Mouse (Mus musculus) CD8-positive naive resting alpha-beta T cell, adult 2 months (primary cell): ENCODE data around the gene Pcmtd2.
"Not testable (repeated sequence)": the region's sequence is repeated elsewhere in the genome, so short reads cannot be mapped to it uniquely, and the experiment has no call there.

Source experiments
- DNase-seq, 2 experiments: peaks; one replicate each; pipeline ENCODE4 v3.0.0; 2022; ENCODE audit warnings: low read depth in 2 of 2, low spot score in 2 of 2

Gene Pcmtd2

DNA sequence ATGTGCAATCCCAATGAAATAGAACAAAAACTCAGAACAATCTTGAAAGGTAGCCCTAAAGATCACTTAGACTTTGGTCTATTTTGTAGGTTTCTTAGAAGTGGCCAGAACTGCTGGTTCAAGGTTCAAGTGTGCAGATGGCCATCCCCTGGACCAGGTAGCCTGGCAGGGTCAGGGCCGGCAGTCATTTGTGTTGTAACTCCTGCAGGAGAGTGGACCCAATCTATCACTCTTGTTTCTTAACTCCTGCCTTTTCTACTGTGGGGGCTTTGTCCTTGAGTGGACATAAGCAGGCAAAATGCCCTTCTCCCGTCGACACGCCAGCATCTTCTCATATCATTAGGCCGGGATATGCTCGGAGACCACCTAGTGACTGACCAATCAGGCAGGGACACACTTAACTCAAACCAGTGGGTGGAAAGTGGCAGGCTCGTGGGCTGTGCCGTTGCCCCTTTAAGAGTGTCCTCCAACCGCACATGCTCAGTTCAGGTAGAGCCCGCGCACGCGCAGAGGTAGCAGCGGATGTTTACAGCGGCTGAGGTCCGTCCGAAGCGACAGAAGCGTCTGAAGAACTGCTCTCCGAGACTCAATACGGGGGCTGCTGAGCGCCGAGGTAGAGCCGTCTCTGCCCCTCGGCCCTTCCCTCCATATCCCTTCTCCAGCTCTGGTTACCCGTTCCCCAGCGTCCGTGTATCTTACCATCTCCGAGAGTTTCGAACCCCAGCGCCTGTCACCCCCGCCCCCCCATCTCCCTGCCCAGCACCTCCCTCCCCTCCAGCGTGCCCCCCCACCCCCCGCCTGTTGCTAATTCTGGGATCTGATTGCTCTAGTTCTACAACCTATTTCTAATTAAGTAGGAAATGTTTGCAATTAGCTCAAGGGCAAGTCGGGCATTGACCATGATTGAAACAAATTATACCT lies at the start of gene Pcmtd2:
Pcmtd2 (plus strand) TSS at position 483 of the 921 bp plus-strand sequence.
- peak; percentile 89 to 91 for DNase-seq

DNA sequence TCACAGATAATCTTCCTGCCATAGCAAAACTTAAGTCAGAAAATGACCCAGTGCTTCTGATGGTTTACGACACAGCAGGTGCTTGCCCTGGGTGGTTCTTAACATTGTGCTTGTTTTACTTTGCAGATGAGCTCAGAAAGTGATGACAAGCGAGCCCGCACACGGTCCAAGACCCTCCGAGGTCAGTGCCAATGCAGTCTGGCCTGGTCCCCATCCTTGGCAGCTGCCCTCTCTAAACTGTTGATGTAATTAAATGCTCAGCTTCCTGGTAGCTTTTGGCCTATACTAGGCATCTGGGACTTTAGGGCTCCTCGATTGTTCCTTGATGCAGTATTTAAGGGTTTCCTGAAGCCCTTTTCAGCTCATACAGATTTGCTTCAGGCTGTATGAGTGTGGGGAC lies 48.3 kb upstream of the Pcmtd2 start:
- no peak for DNase-seq

DNA sequence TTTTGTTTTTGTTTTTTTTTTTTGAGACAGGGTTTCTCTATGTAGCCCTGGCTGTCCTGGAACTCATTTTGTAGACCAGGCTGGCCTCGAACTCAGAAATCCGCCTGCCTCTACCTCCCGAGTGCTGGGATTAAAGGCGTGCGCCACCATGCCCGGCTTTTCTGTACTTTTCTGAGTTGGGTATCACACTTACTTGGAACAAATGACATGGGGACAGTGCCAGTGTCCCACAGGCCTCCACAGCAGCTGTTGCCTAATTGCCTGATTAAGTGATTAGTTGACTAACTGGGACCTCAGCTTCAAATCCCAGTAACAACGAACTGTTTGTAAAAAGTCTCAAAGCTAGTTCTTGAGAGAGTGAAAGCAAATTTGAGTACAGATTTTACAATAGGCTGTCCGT lies 44.5 kb upstream of the Pcmtd2 start:
- not testable (repeated sequence) for DNase-seq

DNA sequence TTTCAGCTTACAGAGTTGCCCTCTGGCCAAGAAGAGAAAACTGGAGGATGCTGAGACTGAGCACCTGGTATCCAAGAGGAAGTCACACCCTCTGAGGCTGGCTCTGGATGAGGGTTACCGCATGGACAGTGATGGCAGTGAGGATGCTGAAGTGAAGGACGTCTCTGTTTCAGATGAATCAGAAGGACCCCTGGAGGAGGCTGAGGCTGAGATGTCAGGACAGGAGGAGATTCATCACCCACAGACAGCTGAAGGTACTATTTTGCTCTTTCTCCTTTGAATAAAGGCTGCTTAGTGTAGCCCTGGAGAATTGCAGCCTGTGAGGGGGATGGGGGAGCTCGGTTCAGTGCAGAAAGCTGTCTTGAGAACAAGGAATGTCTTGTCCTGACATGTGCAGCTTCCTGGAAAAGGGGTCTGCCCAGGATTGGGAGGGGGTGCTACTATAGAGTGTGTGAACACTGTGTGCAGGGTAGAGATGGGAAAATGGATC lies 42.0 kb upstream of the Pcmtd2 start:
- DNase-seq = no peak

DNA sequence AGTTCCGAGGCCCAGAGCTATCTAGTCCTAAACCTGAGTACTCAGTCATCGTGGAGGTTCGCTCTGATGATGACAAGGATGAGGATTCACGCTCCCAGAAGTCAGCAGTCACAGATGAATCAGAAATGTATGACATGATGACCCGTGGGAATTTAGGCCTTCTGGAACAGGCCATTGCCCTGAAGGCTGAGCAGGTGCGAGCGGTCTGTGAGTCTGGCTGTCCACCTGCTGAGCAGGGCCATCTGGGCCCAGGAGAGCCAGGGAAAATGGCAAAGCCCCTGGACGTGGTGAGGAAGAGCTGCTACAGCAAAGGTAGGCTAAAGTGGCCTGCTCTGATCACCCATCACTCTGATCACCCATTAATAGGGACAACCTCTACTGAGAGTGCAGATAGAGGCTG lies 40.0 kb upstream of the Pcmtd2 start:
- no peak for DNase-seq

DNA sequence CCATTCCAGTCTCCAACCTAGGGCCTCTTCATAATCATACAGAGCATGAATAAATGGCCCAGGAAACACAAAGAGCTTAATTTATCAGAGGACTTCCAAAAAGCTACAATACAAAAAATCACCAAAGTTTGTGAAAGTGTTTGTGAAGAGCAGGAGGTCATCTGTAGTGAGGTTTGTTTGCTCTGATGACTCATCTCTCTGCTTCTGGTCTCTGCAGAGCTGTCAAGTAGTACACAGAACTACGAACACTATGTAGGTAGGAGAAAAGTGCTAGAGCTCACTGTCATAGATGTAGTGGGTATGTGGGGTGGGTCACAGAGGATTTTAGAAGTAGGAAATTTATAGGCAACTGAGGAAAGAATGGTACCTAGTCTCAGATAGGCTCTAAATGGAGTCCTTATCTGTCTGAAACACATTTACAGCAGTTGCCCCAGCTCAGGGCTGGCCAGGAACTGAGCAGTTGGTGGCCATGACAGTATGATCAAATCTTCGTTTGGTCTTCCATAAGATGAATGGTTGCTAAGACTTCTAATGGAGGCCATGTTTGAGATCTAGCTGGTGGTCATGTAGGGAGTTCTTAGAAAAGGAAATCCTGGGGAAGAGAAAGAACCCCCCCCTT lies 8.5 kb upstream of the Pcmtd2 start:
- DNase-seq = no peak

DNA sequence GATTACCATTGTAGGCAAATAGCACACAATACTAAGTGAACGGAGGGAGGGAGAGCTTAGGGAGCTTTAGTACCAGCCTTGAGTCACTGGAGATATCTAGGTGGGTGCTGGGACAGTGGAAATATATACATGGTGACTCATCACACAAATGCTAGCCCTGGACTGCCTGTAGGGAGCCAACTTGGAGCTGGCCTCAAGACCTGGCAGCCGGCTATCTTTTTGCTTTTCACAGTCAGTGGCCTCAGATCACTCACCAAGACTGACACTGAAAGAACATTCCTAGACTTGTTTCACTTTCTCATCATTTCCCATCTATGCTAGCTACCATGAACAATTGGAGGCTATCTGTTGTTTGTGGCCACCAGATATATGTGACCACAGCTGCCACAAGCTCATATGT lies 4.9 kb upstream of the Pcmtd2 start:
- no peak for DNase-seq

DNA sequence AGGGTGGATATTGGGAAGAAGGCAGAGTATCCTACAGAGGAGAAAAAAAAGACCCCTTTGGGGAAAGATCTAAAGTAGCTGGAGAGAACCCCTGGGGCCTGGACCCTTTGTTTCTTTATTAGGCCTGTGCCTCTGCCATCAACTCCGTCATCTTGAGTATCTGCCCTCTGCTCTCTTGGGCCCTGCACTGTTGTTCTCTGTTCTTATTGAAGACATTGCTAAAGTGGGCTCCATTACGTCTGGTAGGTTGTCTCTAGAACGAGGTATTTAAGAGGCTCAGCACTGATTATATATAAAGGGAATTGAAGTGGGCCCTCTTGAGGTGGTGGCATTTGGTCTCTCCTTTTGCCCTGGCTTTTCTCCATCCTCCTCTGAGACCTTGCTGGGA lies 633 bp downstream of the Pcmtd2 start:
- peak in 1 of 2 experiments; percentile 18 for DNase-seq

DNA sequence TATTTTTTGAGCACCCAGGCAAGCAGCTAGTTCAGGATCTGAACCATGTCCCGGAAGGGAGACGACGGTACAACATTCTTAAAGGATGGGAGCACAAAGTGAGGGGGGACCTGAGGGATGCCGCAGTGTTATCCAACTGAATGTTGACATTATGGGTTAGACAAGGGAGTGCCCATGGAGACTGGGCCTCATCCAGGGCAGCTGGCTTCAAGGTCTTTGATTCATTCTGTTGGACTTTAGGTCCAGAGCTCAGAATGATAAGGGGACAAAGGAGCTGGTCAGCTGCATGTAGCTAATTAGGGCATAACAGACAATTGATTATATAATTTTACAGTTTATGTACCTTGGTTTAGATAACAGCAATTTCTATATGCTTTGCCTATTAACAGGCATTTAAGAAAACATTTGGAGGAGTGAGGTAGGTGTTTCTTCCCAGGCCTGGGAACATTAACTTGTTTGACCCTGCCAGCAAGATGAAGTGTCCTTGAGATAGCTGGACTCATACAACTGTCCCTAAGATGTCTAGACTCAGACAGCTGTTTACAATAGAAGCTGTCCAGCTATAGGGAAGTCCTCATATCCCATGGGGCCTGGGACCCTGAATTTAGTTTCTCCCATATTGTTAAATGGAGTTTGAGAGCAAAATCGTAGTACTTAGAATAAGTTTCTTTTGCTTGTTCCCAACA lies 8.2 kb downstream of the Pcmtd2 start:
- no peak for DNase-seq

DNA sequence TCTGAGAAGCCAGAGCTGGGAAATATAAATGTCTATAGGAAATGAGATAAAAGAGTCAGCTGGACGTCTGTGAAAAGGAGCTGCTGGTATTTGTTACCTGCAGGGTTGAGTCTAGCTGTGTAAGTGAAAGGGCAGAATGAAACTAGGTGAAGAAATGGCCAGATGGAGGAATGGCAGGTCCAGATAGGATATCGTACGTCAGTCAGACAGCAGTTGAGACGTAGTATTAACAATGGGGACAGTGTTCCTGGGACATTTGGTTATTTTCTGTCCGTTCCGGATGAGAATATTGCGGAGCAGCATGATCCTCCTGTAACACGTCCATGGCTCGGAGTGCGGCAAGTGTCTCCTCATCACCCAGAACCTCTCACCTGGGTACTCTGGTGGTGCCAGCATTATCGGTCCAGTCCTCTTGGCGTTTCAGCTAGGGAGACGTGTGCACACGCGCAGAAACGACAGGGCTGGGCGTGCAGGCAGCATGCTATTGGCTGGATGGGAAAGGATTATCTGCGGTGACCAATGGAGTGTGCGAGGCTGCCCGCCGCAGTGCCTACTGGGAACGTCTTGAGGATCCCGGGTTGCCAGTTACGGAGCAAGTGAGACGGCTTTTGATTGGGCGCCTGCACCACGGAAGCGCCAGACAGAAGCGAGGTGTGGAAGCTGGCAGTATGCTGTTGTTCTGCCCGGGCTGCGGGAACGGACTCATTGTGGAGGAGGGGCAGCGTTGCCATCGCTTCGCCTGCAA lies 26.3 kb downstream of the Pcmtd2 start, which contains the start of gene Polr3k:
Polr3k (plus strand) TSS at position 547 of the 745 bp plus-strand sequence.
- peak; percentile 90 to 92 for DNase-seq

DNA sequence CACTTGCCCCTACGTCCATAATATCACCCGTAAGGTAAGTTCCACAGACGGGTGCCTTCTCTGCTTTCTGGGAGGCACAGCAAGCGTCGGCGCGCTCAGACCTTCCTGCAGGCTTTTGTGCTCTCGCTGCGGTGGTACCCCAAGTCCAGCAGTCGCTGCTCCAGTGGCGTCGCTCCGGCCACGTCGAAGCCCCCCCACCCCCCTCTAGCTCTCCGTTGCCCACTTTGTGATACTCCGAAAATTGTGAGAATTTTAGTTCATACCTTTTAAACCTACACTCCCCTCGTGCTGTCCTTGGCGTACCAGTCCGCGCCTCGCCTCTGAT lies 26.8 kb downstream of the Pcmtd2 start:
- no peak for DNase-seq

DNA sequence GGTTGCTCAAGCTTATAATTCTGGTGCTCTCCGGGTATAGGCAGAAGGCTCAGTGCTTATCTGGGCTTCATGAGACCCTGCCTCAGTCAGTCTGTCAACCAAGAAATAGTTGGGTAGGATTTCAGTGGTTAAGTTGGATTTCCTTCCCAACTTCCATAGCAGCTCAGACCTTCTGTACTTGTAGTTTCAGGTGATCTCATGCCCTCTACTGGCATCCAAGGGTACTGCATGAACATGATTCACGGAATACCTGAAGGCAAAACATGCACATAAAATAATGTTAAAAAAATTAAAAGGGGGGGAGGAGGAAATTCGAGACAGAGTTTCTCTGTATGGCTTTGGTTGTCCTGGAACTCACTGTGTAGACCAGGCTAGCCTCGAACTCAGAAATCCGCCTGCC lies 29.3 kb downstream of the Pcmtd2 start:
- peak; percentile 54 to 68 for DNase-seq

DNA sequence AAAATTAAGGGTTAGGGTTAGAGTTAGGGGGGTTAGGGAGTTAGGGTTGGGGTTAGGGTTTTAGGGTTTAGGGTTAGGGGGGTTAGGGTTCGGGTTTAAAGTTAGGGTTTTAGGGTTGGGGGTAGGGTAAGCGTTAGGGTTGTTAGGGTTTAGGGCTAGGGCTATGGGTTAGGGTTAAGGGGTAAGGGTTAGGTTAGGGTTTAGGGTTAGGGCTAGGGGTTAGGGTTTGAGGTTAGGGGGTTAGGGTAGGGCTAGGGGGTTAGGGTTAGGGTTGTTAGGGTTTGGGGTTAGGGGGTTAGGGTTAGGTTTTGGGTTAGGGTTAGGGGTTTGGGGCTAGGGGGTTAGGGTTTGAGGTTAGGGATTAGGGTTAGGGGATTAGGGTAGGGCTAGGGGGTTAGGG lies 33.4 kb downstream of the Pcmtd2 start:
- DNase-seq = no peak

DNA sequence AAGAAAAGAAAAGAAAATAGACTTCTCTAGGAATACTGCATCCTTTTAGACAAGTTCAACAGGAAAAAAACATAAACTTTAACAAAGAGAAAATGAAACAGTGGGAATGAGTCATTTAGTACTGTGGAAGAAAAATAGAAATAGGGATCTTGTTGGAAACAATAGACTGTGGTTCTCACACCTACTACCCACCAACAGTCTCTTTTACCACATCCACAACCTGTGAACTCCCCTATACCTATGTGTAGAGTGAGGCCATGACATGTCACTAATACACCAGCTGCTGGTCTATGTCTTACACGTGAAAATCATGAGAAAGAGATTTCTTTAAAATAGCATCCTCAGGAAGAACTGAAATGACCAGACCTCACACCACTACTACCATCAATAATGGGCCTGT lies 41.2 kb downstream of the Pcmtd2 start:
- DNase-seq = no peak

DNA sequence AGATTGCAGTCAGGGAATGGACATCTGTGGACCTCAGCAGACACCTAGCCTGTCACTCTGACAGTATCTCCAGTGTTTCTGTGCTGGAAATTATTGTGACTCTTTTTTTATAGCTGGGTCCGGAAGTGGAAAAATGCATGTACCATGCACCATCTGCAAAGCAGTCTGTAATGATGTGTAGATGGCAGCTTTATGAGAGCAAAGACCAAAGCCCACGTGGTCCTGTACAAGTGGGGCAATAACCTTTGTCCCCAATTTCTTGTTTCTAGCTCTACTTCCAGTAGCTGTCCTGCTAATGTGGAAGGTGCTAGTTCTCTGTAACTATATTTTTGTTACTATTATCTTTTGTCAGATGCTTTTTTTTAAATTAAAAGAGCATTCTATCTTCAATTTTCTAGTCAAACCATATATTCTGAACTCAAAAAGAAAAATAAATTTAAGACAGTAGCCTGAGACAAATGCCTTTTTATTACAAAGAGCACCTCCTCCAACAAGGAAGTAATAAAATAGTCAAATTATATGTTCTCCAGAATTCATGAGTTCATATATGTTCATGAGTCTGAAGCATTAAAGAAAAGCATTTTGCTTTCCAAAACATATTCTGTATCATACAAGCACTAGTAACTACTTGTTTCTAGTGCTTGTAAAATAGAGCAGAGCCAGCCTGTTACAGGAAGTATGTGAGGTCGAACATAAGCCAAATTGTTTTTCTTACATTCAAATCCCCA lies 45.5 kb downstream of the Pcmtd2 start:
- no peak for DNase-seq
